Mouse (Mus musculus): Measurements from ENCODE around the gene Col3a1.

DNA sequence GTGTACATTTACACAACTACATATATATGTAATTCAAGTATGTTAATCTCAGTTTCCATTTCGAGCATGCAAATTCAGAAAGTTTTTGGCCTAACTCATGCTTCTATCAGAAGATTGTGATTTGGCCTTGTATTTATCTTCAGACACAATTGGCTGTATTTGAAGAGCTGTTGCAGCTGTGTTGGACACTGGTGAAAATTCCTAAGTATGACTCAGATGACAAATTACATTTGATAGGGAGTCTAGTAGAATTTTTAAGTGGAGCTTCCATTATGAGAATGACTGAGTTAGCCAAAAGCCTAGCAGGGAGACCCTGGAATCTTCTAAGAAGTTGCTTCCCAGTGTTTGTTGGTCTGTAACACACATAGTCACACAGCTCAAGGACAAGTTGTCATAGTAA is 7.1 kb upstream of the Col3a1 start:
- TF ChIP-seq CHD1 (IDR thresholded peaks at IDR 0.05; ENCODE audit: low read depth, low read length): no peak
- no peak for TF ChIP-seq E2F4 (IDR thresholded peaks at IDR 0.05; ENCODE audit: insufficient replicate concordance, low read depth, low read length)
- TF ChIP-seq TCF12 (IDR thresholded peaks at IDR 0.05; ENCODE audit: low read depth, low read length): no peak
- TF ChIP-seq MAX (IDR thresholded peaks at IDR 0.05; ENCODE audit: low read length): no peak
- TF ChIP-seq RCOR1 (conservative IDR thresholded peaks at IDR 0.05; ENCODE audit: low read depth, low read length): no peak
- no peak for TF ChIP-seq POLR2A (IDR thresholded peaks at IDR 0.05; ENCODE audit: low read depth, low read length)
- no peak for TF ChIP-seq NELFE (IDR thresholded peaks at IDR 0.05; ENCODE audit: low read depth, low read length)
- no peak for TF ChIP-seq CTCF (conservative IDR thresholded peaks at IDR 0.05 in 1 of 2, IDR thresholded peaks at IDR 0.05 in 1 of 2; ENCODE audit: low read depth in 2 of 2, low read length in 2 of 2)
- no peak for TF ChIP-seq USF1 (IDR thresholded peaks at IDR 0.05; ENCODE audit: low read depth, low read length)
- TF ChIP-seq RAD21 (IDR thresholded peaks at IDR 0.05; ENCODE audit: low read depth, low read length): no peak

Data from CH12.LX (cell line).